Mouse (Mus musculus): ENCODE data around the gene Clec2d. TPM values are rescaled to one million over a fixed set of nuclear protein-coding genes. Genes with fewer than 3 reads are reported as not detected.

Gene Clec2d
- total RNA-seq, 2 experiments from 2014 or later = 78.5 to 78.6 TPM

DNA sequence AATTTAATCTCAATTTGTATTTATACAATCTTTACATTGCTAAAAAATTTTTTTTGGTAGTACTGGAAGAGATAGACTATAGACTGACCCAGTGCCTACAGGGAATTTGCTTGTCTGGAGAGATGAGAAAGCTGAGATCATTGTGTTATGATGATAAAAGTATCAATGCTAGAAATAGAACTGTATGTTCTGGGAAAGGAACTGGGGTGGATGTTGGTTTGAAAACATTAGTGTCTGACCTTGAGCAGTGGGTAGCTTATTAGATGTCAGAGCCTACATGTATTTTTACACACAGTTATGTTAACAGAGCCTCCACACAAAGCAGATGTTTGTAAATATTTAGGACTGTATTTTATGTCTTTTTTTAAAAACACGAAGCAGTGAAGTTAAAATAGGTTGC, 43.7 kb downstream of the Clec2d start:
- no peak for DNase-seq

DNA sequence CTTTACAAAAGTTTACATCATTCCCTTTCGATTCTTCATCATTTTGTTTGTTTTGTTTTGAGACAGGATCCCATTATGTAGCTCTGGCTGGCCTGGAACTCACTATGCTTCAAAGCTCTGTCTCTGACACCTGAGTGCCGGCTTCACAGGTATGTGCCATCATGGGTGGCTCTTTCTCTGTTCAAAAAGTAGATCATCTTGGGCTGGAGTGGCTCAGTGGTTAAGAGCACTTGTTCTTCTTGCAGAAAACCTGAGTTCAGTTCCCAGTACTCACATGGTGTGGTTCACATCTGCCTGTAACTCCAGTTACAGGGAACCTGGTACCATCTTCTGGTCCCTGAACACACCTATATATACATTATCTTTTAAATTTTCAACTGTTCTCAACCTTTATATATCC, 44.7 kb downstream of the Clec2d start:
- DNase-seq = no peak

DNA sequence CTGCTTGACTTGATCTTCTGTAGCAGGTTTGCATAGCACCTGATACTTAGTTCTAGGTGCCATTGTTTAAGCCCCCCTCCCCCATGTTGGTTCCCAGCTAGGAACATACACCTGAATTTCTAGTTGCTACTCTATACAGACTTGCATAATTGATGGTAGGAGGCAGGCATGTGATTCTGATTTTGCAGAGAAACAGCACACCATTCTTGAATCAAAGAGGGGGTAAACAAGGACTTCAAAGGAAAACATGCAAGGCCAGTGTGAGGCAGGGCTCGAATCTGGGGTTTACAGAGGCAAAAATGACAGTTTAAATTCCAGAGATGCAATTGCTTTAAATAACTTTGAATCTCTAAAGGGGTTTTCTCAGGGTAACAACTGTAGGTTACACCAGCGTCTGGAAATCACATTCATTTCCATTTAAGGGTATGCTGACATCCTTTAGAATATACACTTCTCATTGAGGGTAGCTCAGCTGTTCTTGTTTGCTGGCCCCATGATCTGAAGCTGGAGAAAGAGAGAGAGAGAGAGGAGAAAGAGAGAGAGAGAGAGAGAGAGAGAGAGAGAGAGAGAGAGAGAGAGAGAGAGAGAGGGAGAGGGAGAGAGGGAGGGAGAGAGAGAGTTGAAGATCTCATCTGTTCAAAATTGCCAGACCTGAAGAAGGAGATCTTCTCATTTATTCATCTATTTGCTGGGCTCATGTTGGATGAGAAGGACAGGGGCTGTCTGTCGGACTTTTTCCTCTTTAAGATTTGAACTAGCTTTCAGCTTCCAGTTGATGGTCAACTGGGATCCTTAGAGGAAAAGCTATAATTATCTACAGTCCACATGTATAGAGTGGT, 48.7 kb downstream of the Clec2d start:
- no peak for DNase-seq

DNA sequence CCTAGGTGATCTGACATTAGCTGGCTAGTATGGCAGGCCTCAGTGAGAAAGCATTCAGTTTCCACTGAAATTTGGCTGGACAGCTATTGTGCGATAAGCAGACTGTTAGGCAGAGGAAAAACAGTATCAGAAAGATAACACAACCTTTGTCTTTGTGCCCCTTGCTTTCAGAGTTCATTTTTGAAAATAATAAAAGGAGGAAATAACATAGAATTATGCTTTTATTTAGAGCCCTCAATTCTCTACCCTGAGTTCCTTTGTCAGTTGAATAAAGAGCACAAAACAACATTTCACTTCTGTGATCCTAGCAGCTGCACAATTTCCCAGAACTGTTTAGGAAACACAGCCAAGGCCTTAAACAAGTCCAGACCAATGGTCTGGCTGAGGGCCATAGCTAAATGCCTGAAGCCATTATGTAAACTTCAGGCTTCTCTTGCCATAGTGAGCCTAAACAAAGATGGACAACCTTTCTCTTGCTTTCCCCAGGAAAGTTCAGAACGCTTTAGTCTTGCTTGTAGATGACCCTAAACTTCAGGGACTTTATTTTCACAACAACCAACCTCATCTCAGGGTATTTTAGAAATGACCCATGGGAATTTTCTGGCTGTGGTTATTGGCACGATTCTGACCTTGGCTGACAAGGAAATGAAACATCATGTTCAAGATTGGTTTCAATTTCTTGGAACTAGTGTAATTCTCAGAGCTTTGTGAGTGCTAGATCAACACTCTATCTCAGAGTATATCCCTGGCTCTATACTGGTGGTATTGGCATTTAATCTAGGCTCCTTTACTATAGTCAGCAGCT, 49.6 kb downstream of the Clec2d start:
- peak; percentile 66 for DNase-seq

DNA sequence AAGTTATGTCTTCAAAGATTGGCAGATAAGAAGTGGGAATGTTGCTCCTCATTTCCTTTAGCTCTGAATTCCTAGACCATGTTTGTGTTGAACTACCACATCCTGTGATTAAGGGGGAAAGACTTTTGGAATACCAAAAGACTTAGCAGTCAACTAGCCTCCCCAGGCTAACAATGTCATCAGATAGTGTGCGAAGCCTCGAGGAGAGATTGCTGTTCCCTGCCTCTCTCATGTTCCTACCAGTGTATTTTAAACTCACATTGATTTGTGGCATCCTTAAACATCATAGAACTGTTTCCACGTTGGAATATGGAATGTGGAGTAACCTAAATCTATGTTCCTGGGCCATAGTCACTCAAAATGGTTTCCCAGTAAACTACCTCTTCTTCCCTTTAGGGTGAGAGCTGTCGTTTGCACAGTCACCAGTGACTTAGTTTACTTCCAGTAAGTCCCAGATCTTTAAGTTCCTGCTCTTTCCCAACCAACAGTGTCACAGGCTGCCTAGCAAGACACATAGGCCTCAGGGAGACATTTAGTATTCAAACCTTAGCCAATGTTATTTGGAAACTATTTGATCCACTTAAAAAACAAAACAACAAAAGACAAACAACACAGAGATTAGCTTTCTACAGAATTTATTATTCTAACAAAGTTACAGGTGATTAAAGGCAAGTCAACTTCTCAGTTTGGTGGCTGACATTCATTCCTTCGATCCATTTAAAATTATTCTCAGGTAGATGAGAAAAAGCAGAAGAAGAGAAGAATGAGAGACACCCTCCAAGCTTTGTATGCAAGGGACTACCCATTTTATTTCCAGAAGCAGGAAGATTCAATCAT, 51.8 kb downstream of the Clec2d start:
- DNase-seq = no peak

DNA sequence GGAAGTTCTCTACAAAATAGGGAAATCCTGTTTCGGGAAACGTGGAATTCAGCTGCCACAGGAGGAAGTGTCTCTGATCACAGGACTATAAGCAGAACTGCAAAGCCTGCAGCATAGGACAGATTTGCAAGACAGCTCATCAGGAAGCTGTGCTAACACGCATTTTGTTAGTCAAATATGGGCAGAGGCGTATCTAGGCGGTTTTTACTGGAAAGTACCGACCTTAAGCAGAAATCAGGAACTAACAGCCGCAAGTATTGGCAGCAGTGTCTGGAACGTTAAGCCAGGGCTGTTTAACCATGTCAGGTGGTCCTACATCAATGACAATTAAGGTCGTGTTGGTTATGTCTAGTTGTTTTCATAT, 52.4 kb downstream of the Clec2d start:
- peak; percentile 28 for DNase-seq

DNA sequence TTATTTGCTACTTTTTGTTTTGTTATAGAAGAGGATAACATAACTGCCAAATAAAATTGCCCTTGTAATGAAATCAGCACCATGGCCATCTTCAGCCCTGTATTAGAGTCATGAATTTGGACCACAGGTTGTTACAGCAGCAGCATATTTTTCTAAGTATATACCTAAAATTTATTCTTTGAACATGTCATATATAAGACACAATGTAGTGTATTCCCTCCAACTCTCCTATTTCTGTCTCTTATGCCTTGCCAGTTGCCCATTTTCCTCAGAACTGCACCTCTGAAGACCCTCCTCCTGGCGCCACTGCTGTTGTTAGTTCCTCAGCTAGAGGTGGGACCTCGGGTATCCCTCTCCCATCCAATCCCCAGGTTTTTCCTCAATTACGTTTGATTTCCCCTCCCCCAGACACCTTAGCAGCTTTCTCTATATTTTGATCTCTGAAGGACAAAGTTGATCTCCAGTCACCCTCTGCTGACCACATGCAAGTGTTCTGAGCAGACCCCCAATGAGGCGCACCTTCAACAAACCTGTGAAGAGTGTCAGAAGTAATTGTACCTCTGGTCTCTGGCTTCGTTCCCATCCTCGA, 53.0 kb downstream of the Clec2d start:
- no peak for DNase-seq

DNA sequence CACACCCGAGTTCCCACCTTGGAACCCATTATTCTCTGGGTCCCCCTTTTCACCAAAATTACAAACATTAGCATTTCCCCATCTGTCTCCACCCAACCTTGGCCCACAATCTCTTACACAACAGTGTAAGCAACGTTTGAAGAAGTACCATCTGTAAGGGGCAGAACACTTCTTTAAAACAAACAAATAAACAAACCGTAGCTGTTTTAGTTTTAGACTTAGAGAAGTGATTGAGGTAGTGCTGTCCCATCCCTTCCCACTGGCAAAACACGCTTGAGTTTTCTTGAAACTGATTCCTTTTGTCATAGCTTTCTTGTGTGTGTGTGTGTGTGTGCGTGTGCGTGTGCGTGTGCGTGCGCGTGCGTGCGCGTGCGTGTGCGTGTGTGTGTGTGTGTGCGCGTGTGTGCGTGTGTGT, 53.5 kb downstream of the Clec2d start:
- no peak for DNase-seq

DNA sequence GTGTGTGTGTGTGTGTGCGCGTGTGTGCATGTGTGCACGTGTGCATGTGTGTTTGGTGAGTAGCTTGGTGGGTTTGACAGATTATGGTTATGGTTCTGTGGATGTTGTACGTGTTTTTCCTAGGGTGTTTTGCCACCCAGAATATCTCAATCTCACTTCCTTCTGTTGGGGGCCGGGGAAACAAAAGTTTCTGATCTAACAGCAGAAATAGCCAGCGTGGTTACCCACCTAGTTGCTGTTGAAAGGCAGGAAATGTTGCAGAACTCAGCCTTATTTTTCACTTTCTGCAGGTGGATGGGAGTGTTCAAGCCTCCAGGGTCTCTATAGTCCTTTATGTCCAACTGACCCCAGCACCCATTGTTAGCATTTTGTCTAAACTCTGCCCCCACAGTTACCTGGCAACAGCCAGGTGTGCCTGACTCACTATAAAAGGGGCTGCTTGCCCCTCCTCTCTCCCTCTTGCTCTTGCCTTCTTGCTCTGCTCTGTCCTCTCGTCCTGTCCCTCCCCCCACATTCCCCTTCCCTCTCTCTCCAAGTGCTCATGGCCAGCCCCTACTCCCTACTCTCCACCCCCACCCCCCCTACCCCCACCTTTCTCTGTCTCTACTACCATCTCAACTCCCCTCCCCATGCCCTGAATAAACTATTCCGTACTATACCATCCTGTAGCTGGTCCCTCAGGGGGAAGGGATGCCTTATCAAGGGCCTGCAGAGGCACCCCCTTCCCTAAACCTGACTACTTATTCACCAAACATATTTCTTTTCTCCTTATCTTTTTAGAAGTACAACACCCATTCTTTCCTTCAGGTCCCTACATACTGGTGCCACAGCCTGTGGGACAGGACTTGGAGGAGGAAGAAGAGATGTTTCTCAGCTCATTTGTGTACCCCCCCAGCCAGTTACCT, 54.3 kb downstream of the Clec2d start:
- DNase-seq = no peak

DNA sequence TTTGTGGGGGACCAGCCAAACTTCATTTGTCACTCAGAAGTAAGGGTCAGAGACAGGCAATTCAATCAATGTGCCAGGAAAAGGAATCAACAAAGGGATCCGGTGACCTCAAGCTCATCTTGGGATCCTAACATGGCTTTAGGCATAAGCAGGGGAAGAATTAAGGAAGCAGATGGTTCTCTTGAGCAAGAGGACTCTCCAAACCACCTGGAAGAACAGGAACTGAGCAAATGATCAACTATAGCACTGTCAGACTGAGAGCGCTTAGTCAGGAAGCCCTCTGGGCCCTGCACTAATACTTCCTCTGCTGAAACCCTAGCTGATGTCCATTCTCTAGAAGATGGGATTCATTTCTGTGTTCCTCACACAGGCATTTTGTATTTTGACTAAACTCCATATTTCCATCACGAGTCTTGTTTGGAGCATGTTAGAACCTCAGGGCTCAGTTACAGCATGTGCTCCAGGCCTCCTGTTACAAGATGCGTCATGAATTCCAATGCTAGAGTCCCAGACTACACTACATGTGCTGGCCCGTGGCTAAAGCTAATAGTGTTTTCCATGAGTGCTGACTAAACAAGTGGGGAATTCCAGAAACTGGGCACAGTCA, 55.5 kb downstream of the Clec2d start:
- no peak for DNase-seq

Small RNA genes lying within 50 kb of the gene (microRNA-seq; reads per million reads assigned to microRNA genes)
- not detected for gene Gm27514

Other genes starting within 250 kb of the Clec2d start
- 1 to 10 TPM; 4.5 to 6.2 TPM for gene Clec2g, start 246.2 kb upstream of the Clec2d start, total RNA-seq (2021)
- under 1 TPM; 0.42 to 0.48 TPM for gene Klrb1f, start 134.7 kb upstream of the Clec2d start, total RNA-seq (2021)
- gene Clec2e, start 79.7 kb upstream of the Clec2d start, total RNA-seq (2021) = not detected
- 1 to 10 TPM; 1.1 to 1.4 TPM for gene Cd69, start 94.8 kb downstream of the Clec2d start, total RNA-seq (2021)
- gene 4922502D21Rik, start 151.2 kb downstream of the Clec2d start, total RNA-seq (2021) = not detected
- 1 to 10 TPM; 1.4 to 1.5 TPM for gene Clec12a, start 162.1 kb downstream of the Clec2d start, total RNA-seq (2021)
- gene Clec12b, start 205.3 kb downstream of the Clec2d start, total RNA-seq (2021) = not detected
- 1 to 10 TPM; 1.9 to 3.7 TPM for gene Clec1b, start 216.7 kb downstream of the Clec2d start, total RNA-seq (2021)
- gene Clec9a, start 228.2 kb downstream of the Clec2d start, total RNA-seq (2021) = under 1 TPM; 0.51 to 0.94 TPM

Measured in adrenal gland, postnatal 10 days (tissue).